Mouse (Mus musculus) kidney, adult 2 months (tissue): ENCODE data around the gene Pcdh11x.

Source experiments
- CTCF ChIP-seq: fragments of 200-500 bp; conservative IDR thresholded peaks from 2 replicates; pipeline ENCODE4 v1.5.1; 2011; ENCODE audit warnings: low read depth, mild to moderate bottlenecking, control low read depth, low read length, moderate library complexity, mixed read lengths; ENCODE audit not compliant: insufficient read depth, insufficient read length
- POLR2A ChIP-seq: fragments of 200-500 bp; IDR thresholded peaks from one replicate; pipeline ENCODE4 v1.6.1; 2011; ENCODE audit warnings: low read depth, low read length, control low read depth

- TF ChIP-seq CTCF (no peak), POLR2A (no peak)
These were observed 831 bp downstream of the Pcdh11x start for GRCm38 (mm10) chrX:120290900-120291280.
